Mouse (Mus musculus) embryonic fibroblast, embryonic 13.5 days (primary cell): Measurements from ENCODE around the gene Hoxb2.

ENCODE experiments used
- CTCF ChIP-seq: IDR thresholded peaks from 2 replicates; pipeline ENCODE4 v1.5.1; 2011; ENCODE audit warnings: mild to moderate bottlenecking, control low read depth, low read length, moderate library complexity, borderline replicate concordance; ENCODE audit not compliant: insufficient read depth
- POLR2A ChIP-seq: IDR thresholded peaks from 2 replicates; pipeline ENCODE4 v1.6.1; 2011; ENCODE audit warnings: low read depth, mild to moderate bottlenecking, control low read depth, low read length, moderate library complexity

DNA sequence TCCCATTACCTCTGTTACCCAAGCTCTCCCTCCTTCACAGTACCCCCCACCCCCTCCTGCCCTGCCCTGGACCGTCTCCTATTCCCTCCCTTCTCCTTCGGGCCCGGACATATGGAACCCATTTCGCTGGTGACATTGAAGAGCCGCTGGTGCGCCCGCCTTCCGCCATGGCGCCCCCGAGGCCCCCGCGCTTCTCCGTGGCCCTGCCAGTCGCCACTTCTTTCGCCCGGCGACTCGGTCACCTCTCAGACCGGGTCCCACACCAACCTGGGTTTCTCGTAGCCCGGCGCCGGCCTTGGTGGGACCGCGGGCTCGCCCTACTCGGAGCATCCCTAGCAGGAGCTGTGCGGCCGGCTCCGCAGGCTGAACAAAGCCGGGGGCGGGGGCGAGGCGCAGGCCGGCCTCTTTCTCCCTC lies 17.7 kb upstream of the Hoxb2 start:
- TF ChIP-seq CTCF (no peak), POLR2A (0 out of 2 replicates have a peak, but pooled peaks have one; percentile 15)
